21 mouse cellular contexts compared by ENCODE assay signal in genomic region chr1:58420032-58420431, GRCm38 (mm10). TPM values are rescaled to one million over a fixed set of nuclear protein-coding genes. Genes with fewer than 3 reads are reported as not detected.
DNase-seq lines count a peak whose midpoint lies in the region; TF ChIP-seq lines count a peak whose summit lies in the region.
"Had no signal": no experiment of that assay in that cellular context is flagged by ENCODE, and none has a peak within 500 bp of the region (broad histone marks: within the 10 kb centered on the region; RNA-seq: fewer than 3 reads in every experiment).

No protein-coding gene starts in this region.

- intact Hi-C loops in gastrocnemius, adult 2 months (cut with DNase I): loop anchor here (5.0 kb wide), 1 partner anchor 292 kb away; the partner anchor contains the start of gene Cflar

- peak overlapping the region; percentile 87 for H3K4me3 ChIP-seq in gastrocnemius, adult 2 months
- H3K4me3 ChIP-seq in layer of hippocampus, adult 2 months: peak overlapping the region; percentile 34
- H3K4me3 ChIP-seq: embryonic facial prominence, embryonic 13.5 days; forebrain, embryonic 13.5 days; hindbrain, embryonic 13.5 days; intestine, embryonic 15.5 days had no signal

- DNase-seq in gastrocnemius, adult 2 months: no peak
- DNase-seq in gastrocnemius, adult 8-10 months (ENCODE audit: low spot score in 2 of 2): no peak
- DNase-seq in layer of hippocampus, adult 2 months (ENCODE audit: low spot score in 2 of 2): no peak
- DNase-seq in layer of hippocampus, adult 9-10 months (ENCODE audit: low spot score): no peak
- DNase-seq in R1 (ENCODE audit: low read depth, low spot score): peak; percentile 64
- DNase-seq in lung, postnatal 10 days: no peak
- DNase-seq in adrenal gland, postnatal 4 days (ENCODE audit: low spot score in 2 of 2): no peak
- DNase-seq: adrenal gland, adult 8-10 months; adrenal gland, postnatal 36 days; cerebellum, adult 11 months; cerebellum, adult 9-11 months; cerebellum, postnatal 36 days; forebrain, postnatal 0 days; gastrocnemius, postnatal 36 days; heart, adult 18-20 months; heart, postnatal 14 days had no signal

- TF ChIP-seq CTCF in gastrocnemius, adult 2 months (IDR thresholded peaks at IDR 0.05): no peak
- no peak for TF ChIP-seq CTCF in layer of hippocampus, adult 2 months (conservative IDR thresholded peaks at IDR 0.05)

- no peak overlapping the region for H3K27ac ChIP-seq in gastrocnemius, adult 2 months
- H3K27ac ChIP-seq in layer of hippocampus, adult 2 months: no peak overlapping the region
- H3K27ac ChIP-seq: embryonic facial prominence, embryonic 13.5 days; forebrain, embryonic 13.5 days; hindbrain, embryonic 13.5 days; hindbrain, postnatal 0 days; intestine, embryonic 15.5 days had no signal

RNA-seq across cellular contexts. Expression of gene Clk1, which starts 3.8 kb away (rescaled TPM):
- 10 to 100 TPM; 46.4 to 52.1 TPM for total RNA-seq in gastrocnemius, adult 2 months (2021)
- 10 to 100 TPM; 25.6 to 43.7 (median 30.1) TPM for total RNA-seq in gastrocnemius, adult 8-10 months (2022)
- 100 to 1,000 TPM; 104 to 159 TPM for total RNA-seq in layer of hippocampus, adult 2 months (2021)
- 100 to 1,000 TPM; 195 to 199 TPM for total RNA-seq in adrenal gland, postnatal 4 days (2021)

RNA-seq across cellular contexts. Expression of gene Nif3l1, which starts 24.9 kb away (rescaled TPM):
- total RNA-seq in gastrocnemius, adult 2 months (2021): 1 to 10 TPM; 7.7 to 9.4 TPM
- 10 to 100 TPM in 1 of 4 experiments, 1 to 10 TPM in 3; 7.2 to 12.2 (median 9.2) TPM for total RNA-seq in gastrocnemius, adult 8-10 months (2022)
- total RNA-seq in layer of hippocampus, adult 2 months (2021): 10 to 100 TPM; 17.6 to 21.3 TPM
- 10 to 100 TPM; 19.0 to 21.2 TPM for total RNA-seq in adrenal gland, postnatal 4 days (2021)

RNA-seq across cellular contexts. Expression of gene Ppil3, which starts 25.3 kb away (rescaled TPM):
- 10 to 100 TPM; 13.6 to 13.9 TPM for total RNA-seq in gastrocnemius, adult 2 months (2021)
- 10 to 100 TPM; 13.0 to 17.2 (median 13.2) TPM for total RNA-seq in gastrocnemius, adult 8-10 months (2022)
- 10 to 100 TPM; 27.5 to 31.3 TPM for total RNA-seq in layer of hippocampus, adult 2 months (2021)
- total RNA-seq in adrenal gland, postnatal 4 days (2021): 10 to 100 TPM; 35.1 to 37.5 TPM

RNA-seq across cellular contexts. Expression of gene Bzw1, which starts 27.3 kb away (rescaled TPM):
- 10 to 100 TPM; 43.3 to 50.5 TPM for total RNA-seq in gastrocnemius, adult 2 months (2021)
- total RNA-seq in gastrocnemius, adult 8-10 months (2022): 10 to 100 TPM; 37.6 to 46.4 (median 43.5) TPM
- 100 to 1,000 TPM; 108 to 111 TPM for total RNA-seq in layer of hippocampus, adult 2 months (2021)
- total RNA-seq in adrenal gland, postnatal 4 days (2021): 100 to 1,000 TPM; 180 to 189 TPM
